Mouse (Mus musculus) heart, embryonic 14.5 days (tissue): ENCODE measurements at regions not wholly inside any gene's neighbourhood (a gene's known extent, or its start where the extent isn't known, plus 50 kb on each side); places are given as distances from the start of the nearest gene placed in this dataset.

Source experiments
- ATAC-seq: fragments of 200-750 bp; cut with Nextera tagmentation; 2 replicates; pipeline ENCODE4 v1.8.0; 2017; ENCODE audit warnings: low read depth, moderate TSS enrichment; ENCODE audit not compliant: insufficient number of reproducible peaks, insufficient read depth, low FRiP score
- H3K27ac ChIP-seq, 2 experiments: fragments of 200-500 bp in 1 of 2; fragments of 300-500 bp in 1 of 2; sonication (generic) in 1 of 2; replicated peaks in 1 of 2; 2 replicates each; pipeline ENCODE4 v1.5.1; 2012 to 2014; ENCODE audit warnings: low read depth in 2 of 2, low read length in 2 of 2, control low read depth in 1 of 2, mild to moderate bottlenecking in 1 of 2, mixed read lengths in 1 of 2; ENCODE audit not compliant: control insufficient read depth in 1 of 2, insufficient read depth in 1 of 2
- H3K27me3 ChIP-seq: fragments of 300-500 bp; sonication (generic); 2 replicates; pipeline ENCODE4 v1.6.1; 2014; ENCODE audit warnings: mild to moderate bottlenecking, low read length, control low read depth; ENCODE audit not compliant: control insufficient read depth, insufficient read depth
- H3K36me3 ChIP-seq: fragments of 300-500 bp; sonication (generic); 2 replicates; pipeline ENCODE4 v1.6.1; 2014; ENCODE audit warnings: mild to moderate bottlenecking, control low read depth, low read length, mixed read lengths; ENCODE audit not compliant: control insufficient read depth, insufficient read depth
- H3K4me1 ChIP-seq, 2 experiments: fragments of 200-500 bp in 1 of 2; fragments of 300-500 bp in 1 of 2; sonication (generic) in 1 of 2; 2 replicates each; pipeline ENCODE4 v1.6.1; 2012 to 2014; ENCODE audit warnings: low read length in 2 of 2, control low read depth in 1 of 2, mixed read lengths in 1 of 2; ENCODE audit not compliant: control insufficient read depth in 2 of 2, insufficient read depth in 2 of 2
- H3K4me2 ChIP-seq: fragments of 300-500 bp; sonication (generic); 2 replicates; pipeline ENCODE4 v1.6.1; 2014; ENCODE audit warnings: mild to moderate bottlenecking, low read length
- H3K4me3 ChIP-seq, 2 experiments: fragments of 200-500 bp in 1 of 2; fragments of 300-500 bp in 1 of 2; sonication (generic) in 1 of 2; 2 replicates each; pipeline ENCODE4 v1.5.1; 2012 to 2014; ENCODE audit warnings: low read length in 2 of 2, mild to moderate bottlenecking in 2 of 2, control low read depth in 1 of 2, low read depth in 1 of 2, moderate library complexity in 1 of 2; ENCODE audit not compliant: control insufficient read depth in 1 of 2, insufficient read depth in 1 of 2
- H3K9ac ChIP-seq: fragments of 300-500 bp; sonication (generic); 2 replicates; pipeline ENCODE4 v1.6.1; 2014; ENCODE audit warnings: mild to moderate bottlenecking, low read length
- H3K9me3 ChIP-seq: fragments of 300-500 bp; sonication (generic); 2 replicates; pipeline ENCODE4 v1.6.1; 2016; ENCODE audit warnings: low read length, control low read depth; ENCODE audit not compliant: control insufficient read depth
- WGBS: fragments of 180-500 bp; shearing (Covaris S2); extraction: QIAGEN DNeasy Blood & Tissue Kit; methylation state at CpG from one replicate; pipeline ENCODE4 v1.1.7; 2014; 5-methylcytosine and 5-hydroxymethylcytosine counted together

DNA sequence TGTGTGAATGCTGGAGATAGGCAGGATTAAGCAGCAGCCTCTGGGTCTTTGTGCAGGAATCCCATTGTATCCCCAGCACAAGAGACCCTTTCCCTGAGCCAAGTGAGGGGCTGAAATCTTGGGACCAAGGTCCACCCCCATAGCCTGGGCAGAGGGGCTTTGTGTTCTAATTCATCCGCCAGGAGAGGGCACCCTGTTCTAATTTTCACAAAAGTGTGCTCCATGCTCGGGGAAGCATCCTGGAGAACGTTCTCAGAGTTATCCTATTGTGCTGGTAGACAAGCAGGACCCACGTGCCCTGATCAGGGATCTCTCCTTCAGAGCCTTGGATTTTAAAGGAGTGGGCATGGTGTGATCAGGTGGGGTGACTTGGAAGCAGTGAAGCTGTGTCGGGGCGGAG lies 191.5 kb upstream of the 4931429L15Rik start:
- no peak for ATAC-seq
- no peak overlapping the region for H3K9ac ChIP-seq

DNA sequence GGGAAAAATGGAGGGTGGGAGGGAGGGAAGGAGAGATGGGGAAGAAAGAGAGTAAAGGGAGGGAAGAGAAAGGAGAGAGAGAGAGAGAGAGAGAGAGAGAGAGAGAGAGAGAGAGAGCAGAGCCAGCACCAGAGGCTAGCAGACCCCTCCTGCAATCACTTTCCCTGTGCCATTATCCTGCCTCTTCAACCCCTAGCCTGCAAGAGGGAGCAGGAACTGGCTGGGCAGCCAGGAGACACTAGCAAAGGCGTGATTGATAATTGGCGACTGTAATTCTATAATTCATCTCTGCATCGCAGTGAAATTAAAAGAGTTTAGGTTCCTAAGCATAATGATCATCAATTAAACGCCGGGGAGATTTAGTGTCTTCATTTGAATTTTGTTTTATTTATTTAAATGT lies 190.1 kb upstream of the 4931429L15Rik start:
- H3K4me2 ChIP-seq = no peak overlapping the region
- H3K27ac ChIP-seq = no peak overlapping the region
- H3K4me3 ChIP-seq = no peak overlapping the region
- H3K36me3 ChIP-seq = no peaks in the 10 kb centered on the region
- no peaks in the 10 kb centered on the region for H3K27me3 ChIP-seq
- 0 out of 2 replicates have a peak, but pooled peaks cover 3% of the 10 kb centered on the region for H3K9me3 ChIP-seq
- no peak for ATAC-seq
- WGBS = 62% methylated on average over 5 of the region's 5 CpGs
- H3K9ac ChIP-seq = no peak overlapping the region
- peaks cover 0 to 3% of the 10 kb centered on the region in 2 experiments; a peak in 2 of 4 replicates for H3K4me1 ChIP-seq

More for the DNA sequence above, 191.5 kb upstream of the 4931429L15Rik start:
- H3K27me3 ChIP-seq = no peaks in the 10 kb centered on the region
- peaks cover 0 to 3% of the 10 kb centered on the region in 2 experiments; a peak in 2 of 4 replicates for H3K4me1 ChIP-seq
- 0 out of 2 replicates have a peak, but pooled peaks cover 3% of the 10 kb centered on the region for H3K9me3 ChIP-seq
- H3K36me3 ChIP-seq = no peaks in the 10 kb centered on the region
- 46% methylated on average over 6 of the region's 6 CpGs for WGBS
- no peak overlapping the region for H3K4me3 ChIP-seq
- H3K27ac ChIP-seq = no peak overlapping the region
- no peak overlapping the region for H3K4me2 ChIP-seq

DNA sequence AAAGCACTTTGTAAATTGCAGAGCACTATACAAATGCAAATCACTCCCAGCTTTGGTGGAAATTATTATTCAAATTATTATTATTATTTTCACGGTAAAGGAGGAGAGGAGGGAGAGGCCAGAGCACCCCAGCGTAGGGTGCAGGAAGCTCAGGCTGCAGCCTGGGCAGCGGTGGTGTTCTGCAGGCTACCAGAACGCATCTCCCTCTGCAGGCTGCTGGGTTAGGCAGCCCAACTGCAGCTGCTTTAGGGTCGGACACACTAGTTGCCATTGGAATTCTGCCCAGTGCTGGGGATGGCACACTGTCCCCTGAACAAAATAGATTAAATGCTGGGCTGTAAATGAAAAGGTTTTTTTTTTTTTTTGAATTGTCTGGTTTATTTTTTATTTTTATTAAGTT lies 189.7 kb upstream of the 4931429L15Rik start:
- H3K9me3 ChIP-seq = 0 out of 2 replicates have a peak, but pooled peaks cover 3% of the 10 kb centered on the region
- no peaks in the 10 kb centered on the region for H3K36me3 ChIP-seq
- no peak for ATAC-seq
- H3K4me1 ChIP-seq = peaks cover 0 to 3% of the 10 kb centered on the region in 2 experiments; a peak in 2 of 4 replicates
- no peak overlapping the region for H3K4me2 ChIP-seq
- no peaks in the 10 kb centered on the region for H3K27me3 ChIP-seq
- H3K9ac ChIP-seq = no peak overlapping the region
- no peak overlapping the region for H3K4me3 ChIP-seq
- 19% methylated on average over 5 of the region's 5 CpGs for WGBS
- no peak overlapping the region for H3K27ac ChIP-seq

DNA sequence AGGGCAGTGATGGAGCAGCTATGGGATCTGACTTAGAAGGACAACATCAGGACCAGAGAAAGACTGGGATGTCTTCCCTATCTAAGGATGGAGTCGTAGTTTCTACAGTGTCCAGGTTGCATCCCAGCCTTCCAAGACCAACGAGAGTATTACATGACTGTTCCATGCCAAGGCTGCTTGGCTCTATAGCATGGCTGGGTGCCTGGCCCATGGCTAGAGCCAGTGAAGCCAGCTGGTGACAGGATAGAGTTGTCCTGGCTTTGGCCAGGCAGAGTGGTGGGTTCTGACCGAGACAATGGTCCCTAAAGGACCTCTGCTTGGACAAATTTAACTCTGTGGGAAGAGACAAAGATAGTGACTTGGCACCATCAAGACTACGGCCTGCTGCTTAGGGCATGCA lies 187.2 kb upstream of the 4931429L15Rik start:
- Histone ChIP-seq H3K4me3 (no peak overlapping the region), H3K27me3 (no peaks in the 10 kb centered on the region)

DNA sequence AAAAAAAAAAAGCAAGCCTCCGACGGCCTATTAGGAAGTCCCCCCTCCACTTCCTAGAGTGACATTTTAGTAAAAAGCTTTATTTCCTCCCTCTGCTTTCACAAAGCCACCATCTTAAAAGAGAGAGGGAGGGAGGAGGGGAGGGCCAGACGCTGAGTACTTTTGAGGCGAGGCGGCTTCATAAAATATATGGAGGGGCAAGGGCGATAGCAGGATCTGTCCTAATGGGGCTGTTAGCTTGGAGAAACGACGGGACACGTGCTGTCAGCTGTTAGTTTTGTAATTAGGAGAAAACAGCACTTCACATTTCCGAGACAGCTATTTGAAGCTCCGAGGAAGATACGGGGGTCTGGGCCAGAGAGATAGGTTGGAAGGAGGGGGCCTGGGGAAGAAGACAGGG lies 184.8 kb upstream of the 4931429L15Rik start:
- no peak for ATAC-seq
- Histone ChIP-seq H3K9ac (no peak overlapping the region), H3K36me3 (no peaks in the 10 kb centered on the region), H3K4me1 (no peaks in the 10 kb centered on the region), H3K4me3 (no peak overlapping the region), H3K27me3 (no peaks in the 10 kb centered on the region), H3K27ac (no peak overlapping the region), H3K4me2 (no peak overlapping the region), H3K9me3 (no peaks in the 10 kb centered on the region)
- 65% methylated on average over 12 of the region's 12 CpGs for WGBS

More for the DNA sequence above, 187.2 kb upstream of the 4931429L15Rik start:
- Histone ChIP-seq H3K36me3 (no peaks in the 10 kb centered on the region), H3K9me3 (no peaks in the 10 kb centered on the region), H3K9ac (no peak overlapping the region), H3K4me2 (no peak overlapping the region), H3K4me1 (peaks cover 0 to 3% of the 10 kb centered on the region in 2 experiments; a peak in 2 of 4 replicates), H3K27ac (no peak overlapping the region)
- no peak for ATAC-seq
- WGBS = 85% methylated on average over 4 of the region's 4 CpGs

DNA sequence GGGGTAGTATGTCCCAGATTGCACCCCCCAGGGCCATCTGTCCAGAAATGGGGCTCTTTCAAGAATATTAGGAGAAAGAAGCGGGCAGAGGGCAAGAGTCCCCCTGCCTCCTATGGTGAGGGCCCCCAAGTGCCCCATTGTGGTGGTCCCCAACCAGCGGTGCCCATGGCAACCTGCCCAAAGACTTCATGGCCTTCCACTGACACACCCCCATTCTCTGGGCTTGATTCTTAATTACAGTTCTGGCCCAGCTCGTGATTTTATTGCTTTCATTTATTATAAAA lies 184.3 kb upstream of the 4931429L15Rik start:
- Histone ChIP-seq H3K4me2 (no peak overlapping the region), H3K27ac (no peak overlapping the region), H3K27me3 (no peaks in the 10 kb centered on the region), H3K9ac (no peak overlapping the region), H3K4me3 (no peak overlapping the region), H3K36me3 (no peaks in the 10 kb centered on the region), H3K4me1 (no peaks in the 10 kb centered on the region), H3K9me3 (no peaks in the 10 kb centered on the region)
- 79% methylated on average over 3 of the region's 3 CpGs for WGBS
- ATAC-seq = no peak

DNA sequence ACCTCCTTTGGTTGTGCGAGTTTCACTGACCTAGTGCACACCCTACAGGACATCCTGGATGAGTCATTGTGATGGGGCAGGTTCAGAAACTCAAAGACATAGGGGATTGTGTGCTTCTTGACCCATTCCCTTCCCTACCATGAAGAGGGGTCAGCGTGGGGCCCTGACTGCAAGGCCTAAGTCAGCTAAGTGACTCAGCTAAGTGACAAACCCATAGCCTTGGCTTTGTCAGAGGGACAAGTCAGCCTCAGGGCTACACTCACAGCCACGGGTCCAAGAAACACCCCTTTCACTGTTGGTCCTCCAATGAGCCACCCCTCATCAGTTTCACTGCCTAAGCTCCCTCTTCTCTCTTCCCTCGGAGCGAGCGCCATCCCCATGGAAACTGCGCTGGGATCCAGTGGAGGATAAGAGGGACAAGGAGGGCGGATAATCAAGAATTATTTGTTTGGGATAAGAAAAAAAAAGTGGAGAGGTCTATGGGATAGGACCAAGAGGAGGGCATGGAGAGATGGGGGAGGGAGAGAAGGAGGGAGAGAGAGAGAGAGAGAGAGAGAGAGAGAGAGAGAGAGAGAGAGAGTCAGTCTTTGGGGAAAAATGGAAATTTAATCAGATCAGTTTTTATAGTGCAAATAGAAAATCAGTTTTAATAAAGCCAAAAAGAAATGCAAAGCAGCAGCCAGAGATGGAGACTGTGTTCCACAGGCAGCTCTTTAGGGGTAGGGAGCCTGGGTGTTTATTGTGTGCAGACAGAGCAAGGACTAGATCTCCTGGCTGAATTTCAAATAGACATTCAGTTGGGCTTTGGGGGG lies 183.7 kb upstream of the 4931429L15Rik start:
- ATAC-seq = no peak
- H3K27me3 ChIP-seq = no peaks in the 10 kb centered on the region
- no peaks in the 10 kb centered on the region for H3K9me3 ChIP-seq
- H3K4me1 ChIP-seq = no peaks in the 10 kb centered on the region
- no peaks in the 10 kb centered on the region for H3K36me3 ChIP-seq
- H3K4me2 ChIP-seq = no peak overlapping the region
- 74% methylated on average over 8 of the region's 8 CpGs for WGBS
- H3K27ac ChIP-seq = no peak overlapping the region
- no peak overlapping the region for H3K9ac ChIP-seq
- H3K4me3 ChIP-seq = no peak overlapping the region

DNA sequence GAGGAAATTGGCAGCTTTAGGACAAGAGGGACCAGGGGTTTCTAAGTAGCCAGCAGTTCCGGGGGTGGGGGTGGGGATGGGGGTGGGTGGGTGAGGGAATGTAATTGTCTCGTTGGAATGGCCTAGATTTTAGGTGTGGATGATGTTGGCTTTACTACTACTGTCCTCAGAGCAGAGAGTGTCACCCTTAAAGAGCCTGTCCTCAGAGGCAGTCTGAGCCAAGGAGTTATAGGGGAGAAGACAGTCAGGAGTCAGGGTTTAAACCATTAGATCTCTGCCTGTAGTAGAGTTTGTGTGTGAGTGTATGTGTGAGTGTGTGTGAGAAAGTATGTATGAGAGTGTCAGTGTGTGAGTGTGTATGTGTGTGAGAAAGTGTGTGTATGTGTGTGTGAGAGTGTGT lies 179.6 kb upstream of the 4931429L15Rik start:
- no peaks in the 10 kb centered on the region for H3K9me3 ChIP-seq
- H3K27ac ChIP-seq = no peak overlapping the region
- H3K4me3 ChIP-seq = no peak overlapping the region
- no peak overlapping the region for H3K9ac ChIP-seq
- no peak overlapping the region for H3K4me2 ChIP-seq
- 20% methylated on average over 2 of the region's 2 CpGs for WGBS
- no peaks in the 10 kb centered on the region for H3K4me1 ChIP-seq
- peaks cover 5% of the 10 kb centered on the region; the same call in 1 of the 2 replicates for H3K27me3 ChIP-seq
- no peaks in the 10 kb centered on the region for H3K36me3 ChIP-seq
- no peak for ATAC-seq
